Mouse (Mus musculus) G1E (cell line): Measurements from ENCODE around the gene Arel1. TPM values are rescaled to one million over a fixed set of nuclear protein-coding genes. Genes with fewer than 3 reads are reported as not detected.

ENCODE experiments used
- ATAC-seq: 2 replicates; pipeline ENCODE4 v1.8.0; 2016; ENCODE audit warnings: mild to moderate bottlenecking; ENCODE audit not compliant: insufficient number of reproducible peaks, poor library complexity, low FRiP score, severe bottlenecking; ENCODE audit errors: extremely low read depth
- DNase-seq: peaks from one replicate; pipeline ENCODE4 v3.0.0; 2012; ENCODE audit warnings: low spot score
- H3K27me3 ChIP-seq: 2 replicates; pipeline ENCODE4 v1.6.1; 2012; ENCODE audit warnings: mild to moderate bottlenecking, low read length, inconsistent platforms; ENCODE audit not compliant: insufficient read depth
- H3K36me3 ChIP-seq: replicated peaks from 2 replicates; pipeline ENCODE3; 2012; ENCODE audit warnings: mild to moderate bottlenecking, inconsistent platforms
- H3K4me1 ChIP-seq: 2 replicates; pipeline ENCODE4 v1.6.1; 2012; ENCODE audit warnings: low read depth, low read length, inconsistent platforms, mixed read lengths; ENCODE audit not compliant: insufficient read depth
- H3K4me3 ChIP-seq: 2 replicates; pipeline ENCODE4 v1.5.1; 2012; ENCODE audit warnings: low read depth, mild to moderate bottlenecking, inconsistent platforms, low read length, moderate library complexity, mixed read lengths
- H3K9me3 ChIP-seq: replicated peaks from 2 replicates; pipeline ENCODE4 v1.6.1; 2012; ENCODE audit warnings: inconsistent platforms
- CTCF ChIP-seq: IDR thresholded peaks from 2 replicates; pipeline ENCODE4 v1.5.1; 2012; ENCODE audit warnings: low read depth, low read length, inconsistent platforms, mixed read lengths
- GATA1 ChIP-seq: IDR thresholded peaks from 2 replicates; pipeline ENCODE4 v1.6.1; 2012; ENCODE audit warnings: borderline replicate concordance, low read length, inconsistent platforms, mixed read lengths
- GATA2 ChIP-seq: IDR thresholded peaks from 2 replicates; pipeline ENCODE4 v1.6.1; 2012; ENCODE audit warnings: low read depth, low read length, inconsistent platforms, borderline replicate concordance
- POLR2AphosphoS5 ChIP-seq: IDR thresholded peaks from 2 replicates; pipeline ENCODE4 v1.6.1; 2012; ENCODE audit warnings: low read depth, low read length, inconsistent platforms; ENCODE audit not compliant: insufficient replicate concordance
- TAL1 ChIP-seq: conservative IDR thresholded peaks from 2 replicates; pipeline ENCODE4 v1.6.1; 2012; ENCODE audit warnings: low read depth, low read length, inconsistent platforms, mixed read lengths
- polyA plus RNA-seq: library from polyadenylated mRNA; stranded (reverse); fragments of >175 nt; gene quantifications from 2 replicates; pipeline ENCODE4 v1.2.3, GENCODE M21; 2012
- total RNA-seq, 2 experiments: library from RNA; stranded (forward) in 1 of 2; stranded (reverse) in 1 of 2; fragments of 200-1000 nt in 1 of 2; fragments of >200 nt in 1 of 2; fragmentation: Nextera tagmentation in 1 of 2; gene quantifications; 2 replicates each; pipeline ENCODE4 v1.2.3; 2014 to 2017

Gene Arel1
- total and polyA plus RNA-seq, 3 experiments: 12.7 to 125 (median 124) TPM

GRCm38 (mm10) chr12:84872310-84872709 is 98.4 kb downstream of the Arel1 start:
- TF ChIP-seq CTCF: no peak
- no peak for TF ChIP-seq TAL1
- TF ChIP-seq POLR2AphosphoS5: no peak
- no peak for TF ChIP-seq GATA2
- TF ChIP-seq GATA1: no peak
- ATAC-seq (no peak), DNase-seq (no peak)
- H3K4me1 ChIP-seq: peaks cover 10% of the 10 kb centered on the region
- H3K27me3 ChIP-seq: peaks cover 56% of the 10 kb centered on the region
- H3K9me3 ChIP-seq: peaks cover 14% of the 10 kb centered on the region
- H3K4me3 ChIP-seq: no peak overlapping the region
- no peaks in the 10 kb centered on the region for H3K36me3 ChIP-seq

Other genes with a start within 250 kb of the Arel1 start
- gene Npc2, start 197.7 kb downstream of the Arel1 start, total RNA-seq (2014; fragmentation: Nextera tagmentation): 43.2 and 52.9 TPM in 2 replicates
- gene Npc2, start 197.7 kb downstream of the Arel1 start, total RNA-seq (2017): 109 and 110 TPM in 2 replicates
- gene Npc2, start 197.7 kb downstream of the Arel1 start, polyA plus RNA-seq: 137 and 219 TPM in 2 replicates
- 198 and 207 TPM in 2 replicates for gene Isca2, start 197.6 kb downstream of the Arel1 start, total RNA-seq (2014; fragmentation: Nextera tagmentation)
- 80.7 and 93.5 TPM in 2 replicates for gene Isca2, start 197.6 kb downstream of the Arel1 start, total RNA-seq (2017)
- 52.3 and 55.1 TPM in 2 replicates for gene Isca2, start 197.6 kb downstream of the Arel1 start, polyA plus RNA-seq
- not detected in 2 replicates for gene Ltbp2, start 94.4 kb downstream of the Arel1 start, total RNA-seq (2014; fragmentation: Nextera tagmentation)
- under 0.01 and 0.44 TPM in 2 replicates for gene Ltbp2, start 94.4 kb downstream of the Arel1 start, total RNA-seq (2017)
- gene Ltbp2, start 94.4 kb downstream of the Arel1 start, polyA plus RNA-seq: not detected in 2 replicates
- 81.6 and 91.3 TPM in 2 replicates for gene Fcf1, start within 50 bp of the Arel1 start, total RNA-seq (2014; fragmentation: Nextera tagmentation)
- 236 and 288 TPM in 2 replicates for gene Fcf1, start within 50 bp of the Arel1 start, total RNA-seq (2017)
- 20.8 and 30.0 TPM in 2 replicates for gene Fcf1, start within 50 bp of the Arel1 start, polyA plus RNA-seq
- 148 and 153 TPM in 2 replicates for gene Ylpm1, start 25.4 kb upstream of the Arel1 start, total RNA-seq (2014; fragmentation: Nextera tagmentation)
- gene Ylpm1, start 25.4 kb upstream of the Arel1 start, total RNA-seq (2017): 60.8 and 61.7 TPM in 2 replicates
- 65.5 and 77.0 TPM in 2 replicates for gene Ylpm1, start 25.4 kb upstream of the Arel1 start, polyA plus RNA-seq
- 12.1 and 13.5 TPM in 2 replicates for gene Prox2, start 139.9 kb upstream of the Arel1 start, total RNA-seq (2014; fragmentation: Nextera tagmentation)
- gene Prox2, start 139.9 kb upstream of the Arel1 start, total RNA-seq (2017): 10.3 and 10.7 TPM in 2 replicates
- gene Prox2, start 139.9 kb upstream of the Arel1 start, polyA plus RNA-seq: 6.8 and 7.0 TPM in 2 replicates
- 208 and 213 TPM in 2 replicates for gene Dlst, start 139.9 kb upstream of the Arel1 start, total RNA-seq (2014; fragmentation: Nextera tagmentation)
- 200 and 221 TPM in 2 replicates for gene Dlst, start 139.9 kb upstream of the Arel1 start, total RNA-seq (2017)
- 728 and 1,047 TPM in 2 replicates for gene Dlst, start 139.9 kb upstream of the Arel1 start, polyA plus RNA-seq
- not detected in 2 replicates for gene Rps6kl1, start 180.4 kb upstream of the Arel1 start, total RNA-seq (2014; fragmentation: Nextera tagmentation)
- gene Rps6kl1, start 180.4 kb upstream of the Arel1 start, total RNA-seq (2017): 0.06 and 0.11 TPM in 2 replicates
- 0.03 TPM in 1 of 2 replicates, not detected in the other for gene Rps6kl1, start 180.4 kb upstream of the Arel1 start, polyA plus RNA-seq
- gene Pgf, start 206.9 kb upstream of the Arel1 start, total RNA-seq (2014; fragmentation: Nextera tagmentation): not detected in 2 replicates
- gene Pgf, start 206.9 kb upstream of the Arel1 start, total RNA-seq (2017): 1.9 and 2.1 TPM in 2 replicates
- gene Pgf, start 206.9 kb upstream of the Arel1 start, polyA plus RNA-seq: not detected in 2 replicates
- gene Eif2b2, start 248.6 kb upstream of the Arel1 start, total RNA-seq (2014; fragmentation: Nextera tagmentation): 28.4 and 36.0 TPM in 2 replicates
- gene Eif2b2, start 248.6 kb upstream of the Arel1 start, total RNA-seq (2017): 136 and 155 TPM in 2 replicates
- gene Eif2b2, start 248.6 kb upstream of the Arel1 start, polyA plus RNA-seq: 320 and 408 TPM in 2 replicates